Mouse (Mus musculus) heart, postnatal 25 days (tissue): ENCODE measurements around the gene 6430571L13Rik. TPM values are rescaled to one million over a fixed set of nuclear protein-coding genes. Genes with fewer than 3 reads are reported as not detected.

Source experiments
- DNase-seq: peaks from one replicate; pipeline ENCODE4 v3.0.0; 2022; ENCODE audit warnings: low spot score
- intact Hi-C: fragments of 180-260 bp; cut with DNase I; formaldehyde crosslinking; loops from one replicate; pipeline ENCODE4 v1.15.1; 2025
- total RNA-seq, 2 experiments: library from RNA; stranded (reverse); gene quantifications; 2 replicates each; pipeline ENCODE4 v1.2.3; 2021

Gene 6430571L13Rik
- 1 to 10 TPM; 4.8 to 5.9 TPM for total RNA-seq

DNA sequence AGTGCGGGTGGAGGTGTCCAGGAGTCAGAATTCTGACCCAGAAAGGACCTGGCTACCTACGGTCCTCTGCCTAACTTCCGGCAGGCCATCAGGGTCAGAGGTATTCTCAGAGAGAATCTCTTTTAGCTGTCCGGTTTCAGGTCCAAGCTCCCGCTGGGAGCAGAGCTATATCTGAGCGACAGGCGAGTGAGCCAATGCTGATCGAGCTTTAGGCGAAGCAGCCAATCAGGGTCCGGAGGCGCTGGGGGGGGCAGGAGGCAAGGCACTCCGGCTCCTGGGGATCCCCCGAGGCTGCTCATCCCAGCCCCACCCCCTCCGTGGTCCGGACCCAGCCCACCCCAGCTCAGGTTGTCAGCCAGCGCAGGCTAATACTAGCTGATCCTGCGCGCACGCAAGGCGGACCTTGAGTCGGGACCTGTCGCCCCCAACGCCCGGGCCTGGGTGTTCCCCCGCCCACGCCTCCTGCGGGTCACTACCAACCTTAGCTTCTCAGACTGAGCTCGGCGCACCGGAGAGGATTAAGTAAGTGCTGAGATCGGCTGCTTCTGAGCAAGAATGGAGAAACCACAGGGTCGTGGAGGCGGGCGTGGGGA, at the start of gene 6430571L13Rik:
Gene 6430571L13Rik, plus strand, starts transcription at position 336 of the 593 bp plus-strand sequence.
- peak; percentile 85 for DNase-seq
- intact Hi-C loops: no loop called here

DNA sequence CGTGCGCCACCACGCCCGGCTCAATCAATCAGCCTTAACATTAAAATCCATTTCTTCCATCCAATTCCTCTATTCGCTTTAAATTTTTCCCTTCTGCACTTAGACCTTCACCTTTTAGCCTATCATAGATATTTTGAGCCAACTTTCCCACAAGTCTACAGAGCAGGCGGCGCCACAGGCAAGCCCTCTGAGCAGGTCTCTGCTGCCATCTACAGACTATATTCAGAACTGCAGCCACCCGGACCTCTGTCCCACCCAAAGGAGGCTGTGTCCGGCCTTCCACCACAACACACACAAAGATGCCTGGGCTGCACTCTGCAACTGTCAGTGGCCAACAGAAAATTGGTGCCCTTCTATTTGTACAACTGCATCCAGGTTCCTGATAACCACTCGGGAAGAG, 49.5 kb upstream of the 6430571L13Rik start:
- DNase-seq: peak; percentile 58
- intact Hi-C loops: loop anchor here (1.0 to 5.0 kb wide), 5 partner anchors 44 to 604 kb away; partner anchors contain the start of gene Tex264

DNA sequence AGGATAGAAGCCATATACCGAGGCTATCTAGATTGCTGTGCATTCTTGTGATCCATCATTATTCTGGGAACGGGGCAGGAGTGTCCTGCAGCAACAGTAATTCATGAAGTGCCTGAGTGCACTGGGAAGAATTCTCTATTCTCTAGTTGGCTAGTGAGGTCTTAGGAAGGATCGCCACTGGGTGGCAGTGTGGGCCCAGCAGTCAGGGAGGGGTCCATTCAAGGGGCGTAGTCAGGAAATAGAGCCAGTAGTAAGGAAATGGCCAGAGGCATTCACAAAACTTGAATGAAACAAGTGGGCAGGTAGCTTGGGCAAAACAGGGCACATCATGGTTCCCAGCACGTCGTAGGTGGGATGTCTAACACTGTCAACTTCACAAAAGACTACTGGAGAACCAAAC, 46.2 kb upstream of the 6430571L13Rik start:
- DNase-seq: no peak
- intact Hi-C loops: loop anchor here (1.0 to 5.0 kb wide), 4 partner anchors 42 to 607 kb away; partner anchors contain the start of gene Tex264

DNA sequence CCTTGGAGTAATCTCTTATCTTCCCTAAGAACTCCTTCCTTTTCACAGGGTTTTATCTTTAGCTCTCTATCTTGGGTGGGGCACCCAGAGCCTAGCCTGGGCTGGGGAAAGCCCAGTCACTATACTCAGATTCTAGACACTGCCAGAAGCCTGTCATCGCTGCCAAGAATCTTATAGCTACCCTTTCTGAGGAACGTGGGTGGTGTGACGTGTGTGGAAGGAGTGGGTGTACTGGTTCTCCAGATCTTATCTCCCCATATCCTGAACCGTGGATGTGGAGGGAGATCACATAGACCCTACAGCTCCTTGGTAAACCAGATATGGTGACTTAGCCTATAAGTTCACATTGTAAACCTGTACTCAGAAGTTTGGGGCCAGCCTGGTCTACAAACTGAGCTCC, 44.8 kb upstream of the 6430571L13Rik start:
- intact Hi-C loops: loop anchor here (1.0 kb wide), 1 partner anchor 60 kb away; no protein-coding TSS in a partner anchor
- DNase-seq: no peak

DNA sequence AAGGTAGTCTGAATTCAATTTTAAA, 44.6 kb upstream of the 6430571L13Rik start, which contains the start of gene Cish:
Gene Cish, plus strand, starts transcription at position 11 of the 25 bp plus-strand sequence.
- no peak for DNase-seq
- intact Hi-C loops: no loop called here

DNA sequence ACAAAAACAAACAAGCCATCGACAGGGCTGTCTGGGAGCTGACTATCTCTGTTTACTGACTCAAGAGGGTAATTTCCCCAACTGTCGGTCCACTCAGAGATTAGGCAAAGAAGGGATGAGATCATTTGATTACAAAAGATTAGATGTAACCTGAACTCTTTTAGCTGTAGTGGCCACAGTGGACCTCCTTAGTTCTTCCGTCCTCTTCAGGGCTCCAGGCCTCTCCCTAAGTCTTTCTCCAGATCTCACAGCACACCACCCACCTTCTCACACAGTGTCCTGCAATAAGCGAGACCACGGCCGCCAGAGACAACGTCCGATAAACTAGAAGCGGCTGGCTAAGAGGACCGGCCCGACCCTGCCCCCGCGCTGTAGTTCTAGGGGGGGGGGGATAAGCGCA, 44.4 kb upstream of the 6430571L13Rik start:
- intact Hi-C loops: no loop called here
- no peak for DNase-seq

DNA sequence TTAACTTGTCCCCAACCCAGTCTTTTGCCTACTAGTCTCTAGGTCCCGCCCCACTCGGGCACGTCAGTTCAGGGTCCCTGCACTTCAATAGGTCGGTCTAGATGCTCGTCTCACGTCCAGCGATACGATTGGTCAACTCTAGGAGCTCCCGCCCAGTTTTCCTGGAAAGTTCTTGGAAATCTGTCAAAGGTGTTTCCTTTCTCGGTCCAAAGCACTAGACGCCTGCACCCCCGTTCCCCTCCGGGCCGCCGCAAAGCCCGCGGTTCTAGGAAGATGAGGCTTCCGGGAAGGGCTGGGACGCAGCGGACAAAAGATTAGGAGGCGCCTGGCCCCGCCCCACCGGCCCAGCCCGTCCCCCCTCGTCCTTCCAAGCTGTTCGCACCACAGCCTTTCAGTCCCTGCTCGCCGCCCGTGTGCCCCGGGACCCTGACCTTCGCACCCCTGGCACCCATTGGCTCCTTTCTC, 43.9 kb upstream of the 6430571L13Rik start:
- intact Hi-C loops: no loop called here
- DNase-seq: peak; percentile 92

DNA sequence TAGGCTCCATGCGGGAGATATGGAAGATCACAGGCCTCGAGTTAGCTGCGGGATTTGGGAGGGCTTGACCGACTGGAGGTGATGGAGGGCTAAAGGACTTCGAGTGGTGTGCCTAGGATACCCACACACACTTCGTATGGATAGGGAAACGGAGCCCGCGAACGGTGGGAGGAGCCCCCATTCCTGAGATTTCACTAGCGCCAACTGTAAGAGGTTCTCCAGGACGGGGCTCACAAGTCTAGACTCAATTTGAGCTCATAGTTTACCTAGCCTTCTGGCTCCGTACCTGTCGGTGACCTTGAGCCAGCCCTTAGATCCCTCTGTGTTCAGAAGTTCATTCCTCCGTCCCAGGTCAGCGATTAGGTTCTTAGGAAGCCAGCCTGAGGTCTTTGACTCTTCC, 43.3 kb upstream of the 6430571L13Rik start:
- DNase-seq: no peak
- intact Hi-C loops: no loop called here

DNA sequence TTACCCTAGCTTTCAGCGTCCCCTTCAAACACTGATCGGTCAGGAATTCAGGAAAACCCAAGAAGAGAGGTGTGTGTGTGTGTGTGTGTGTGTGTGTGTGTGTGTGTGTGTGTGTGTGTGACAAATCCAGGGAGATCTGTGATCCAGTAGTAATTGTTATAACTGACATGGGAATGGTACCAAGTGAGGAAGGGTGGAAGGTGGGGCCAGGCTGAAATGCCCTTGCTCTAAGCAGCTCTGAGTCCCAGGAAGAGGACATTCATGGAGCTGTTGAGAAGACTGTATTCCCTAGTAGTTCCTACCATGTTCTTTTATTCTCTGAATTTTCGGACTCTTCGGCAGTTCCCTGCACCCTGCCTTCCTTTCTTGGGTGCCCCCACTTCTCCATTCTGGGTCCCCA, 42.7 kb upstream of the 6430571L13Rik start:
- DNase-seq: no peak
- intact Hi-C loops: no loop called here

DNA sequence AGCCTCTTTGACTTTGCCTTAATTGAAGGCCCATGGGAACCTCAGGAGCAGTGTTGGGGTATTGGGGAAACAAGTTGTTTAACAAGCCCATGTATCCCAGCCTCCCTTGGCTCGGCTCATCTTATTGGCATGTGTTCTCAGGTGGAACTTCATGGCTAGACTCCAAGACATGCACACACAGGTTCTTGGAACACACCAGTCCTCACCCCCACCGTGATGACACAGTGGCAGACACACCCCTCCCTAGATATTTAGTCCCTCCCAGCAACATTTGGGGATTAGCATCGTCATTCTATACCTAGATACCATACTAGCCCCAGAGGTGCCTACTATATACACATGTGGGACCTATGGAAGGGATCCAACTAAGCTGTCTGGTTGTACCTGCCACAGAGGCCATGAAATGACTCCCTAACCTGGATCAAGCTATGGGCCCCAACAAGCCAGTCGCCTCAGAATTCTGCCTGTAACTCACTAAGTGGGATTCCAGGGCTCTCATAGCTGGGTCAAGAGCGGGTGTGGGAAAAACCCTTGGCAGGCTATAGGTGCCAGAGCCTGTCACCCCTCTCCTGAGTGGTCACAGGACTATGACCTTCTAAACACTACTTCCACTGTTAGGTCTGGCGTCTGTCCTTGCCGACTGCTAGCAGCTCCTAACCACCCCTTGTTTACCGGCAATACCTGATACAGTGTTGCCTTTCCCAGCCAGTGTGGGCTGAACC, 42.2 kb upstream of the 6430571L13Rik start:
- DNase-seq: no peak
- intact Hi-C loops: no loop called here

DNA sequence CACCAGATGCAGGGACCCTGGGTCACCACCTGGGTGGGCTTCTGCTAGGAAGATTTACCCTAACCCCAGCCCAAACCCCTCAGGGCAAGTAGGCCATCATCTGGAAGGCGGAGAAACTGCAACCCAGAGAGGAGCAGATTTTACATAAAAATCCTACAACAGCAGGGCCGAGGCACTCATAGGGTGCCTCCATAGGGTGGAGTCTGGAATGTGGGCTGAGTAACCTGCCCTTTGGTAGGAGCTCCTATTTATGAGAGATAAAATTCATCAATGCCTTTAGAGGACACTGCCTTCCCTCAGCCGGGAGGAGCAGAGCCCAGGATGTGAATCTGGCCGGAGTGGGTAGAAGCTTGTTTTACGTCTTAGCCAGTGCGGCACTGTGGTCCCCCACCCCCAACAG, 41.5 kb upstream of the 6430571L13Rik start:
- intact Hi-C loops: no loop called here

DNA sequence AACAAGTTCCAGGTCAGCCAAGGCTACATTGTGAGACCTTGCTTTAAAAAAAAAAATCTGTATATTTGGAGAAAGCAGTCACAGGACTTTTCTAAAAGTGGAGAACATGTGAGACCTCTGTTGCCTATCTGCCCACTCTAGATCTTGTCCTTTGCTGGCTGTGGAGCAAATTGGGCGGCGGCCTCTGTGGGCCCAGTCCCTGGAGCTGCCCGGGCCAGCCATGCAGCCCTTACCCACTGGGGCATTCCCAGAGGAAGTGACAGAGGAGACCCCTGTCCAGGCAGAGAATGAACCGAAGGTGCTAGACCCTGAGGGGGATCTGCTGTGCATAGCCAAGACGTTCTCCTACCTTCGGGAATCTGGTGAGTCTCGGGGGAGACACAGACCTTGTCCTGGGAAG, 40.6 kb upstream of the 6430571L13Rik start:
- no peak for DNase-seq
- intact Hi-C loops: no loop called here

More for the DNA sequence above, 41.5 kb upstream of the 6430571L13Rik start:
- no peak for DNase-seq

DNA sequence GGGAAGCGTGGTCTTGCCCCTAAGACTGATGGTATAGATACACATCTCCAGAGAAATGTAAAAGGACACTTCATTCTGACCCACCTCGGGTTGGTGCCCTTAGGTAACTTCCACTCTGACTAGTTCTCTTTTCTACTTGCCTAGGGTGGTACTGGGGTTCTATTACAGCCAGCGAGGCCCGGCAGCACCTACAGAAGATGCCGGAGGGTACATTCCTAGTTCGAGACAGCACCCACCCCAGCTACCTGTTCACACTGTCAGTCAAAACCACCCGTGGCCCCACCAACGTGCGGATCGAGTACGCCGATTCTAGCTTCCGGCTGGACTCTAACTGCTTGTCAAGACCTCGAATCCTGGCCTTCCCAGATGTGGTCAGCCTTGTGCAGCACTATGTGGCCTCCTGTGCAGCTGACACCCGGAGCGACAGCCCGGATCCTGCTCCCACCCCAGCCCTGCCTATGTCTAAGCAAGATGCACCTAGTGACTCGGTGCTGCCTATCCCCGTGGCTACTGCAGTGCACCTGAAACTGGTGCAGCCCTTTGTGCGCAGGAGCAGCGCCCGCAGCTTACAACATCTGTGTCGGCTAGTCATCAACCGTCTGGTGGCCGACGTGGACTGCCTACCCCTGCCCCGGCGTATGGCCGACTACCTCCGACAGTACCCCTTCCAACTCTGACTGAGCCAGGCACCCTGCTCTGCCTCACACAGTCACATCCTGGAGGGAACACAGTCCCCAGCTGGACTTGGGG, 40.0 kb upstream of the 6430571L13Rik start:
- DNase-seq: no peak
- intact Hi-C loops: no loop called here

DNA sequence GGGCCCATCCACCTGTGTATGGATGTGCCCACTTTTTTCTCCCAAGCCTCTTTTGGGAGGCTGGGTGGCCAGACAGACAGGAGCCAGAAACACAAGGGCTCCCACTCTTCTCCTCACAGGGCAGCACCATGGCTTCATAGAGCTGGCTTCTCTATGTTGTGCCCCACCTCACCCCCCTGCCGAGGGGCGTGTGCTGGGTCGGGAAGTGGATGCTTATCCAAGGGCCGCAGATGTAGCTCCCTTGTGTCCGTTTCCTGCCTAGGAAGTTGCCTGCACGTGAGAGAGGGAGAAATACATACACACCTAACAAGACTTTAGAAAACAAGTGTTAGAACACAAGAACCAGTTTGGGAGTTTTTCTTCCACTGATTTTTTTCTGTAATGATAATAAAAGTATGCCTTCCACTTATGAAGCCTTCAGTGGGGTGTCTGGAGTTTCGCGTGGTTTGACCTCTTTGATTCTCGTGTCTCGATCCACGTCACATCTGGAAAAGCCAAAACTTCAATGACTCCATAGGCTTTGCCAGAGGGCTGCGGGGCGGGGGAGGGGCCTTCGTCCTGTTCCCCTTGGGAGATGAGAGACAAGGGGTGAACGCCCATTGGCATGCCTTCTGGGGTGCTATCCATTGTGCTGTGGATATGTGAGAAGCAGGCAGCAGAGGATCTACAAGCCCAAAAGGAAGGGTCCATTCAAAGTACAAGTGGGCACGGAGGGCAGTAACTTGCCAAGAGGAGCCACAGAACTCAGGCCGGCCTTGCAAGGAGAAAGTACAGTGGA, 38.7 kb upstream of the 6430571L13Rik start:
- intact Hi-C loops: loop anchor here (2.0 kb wide), 1 partner anchor 23 kb away; no protein-coding TSS in a partner anchor
- DNase-seq: no peak

DNA sequence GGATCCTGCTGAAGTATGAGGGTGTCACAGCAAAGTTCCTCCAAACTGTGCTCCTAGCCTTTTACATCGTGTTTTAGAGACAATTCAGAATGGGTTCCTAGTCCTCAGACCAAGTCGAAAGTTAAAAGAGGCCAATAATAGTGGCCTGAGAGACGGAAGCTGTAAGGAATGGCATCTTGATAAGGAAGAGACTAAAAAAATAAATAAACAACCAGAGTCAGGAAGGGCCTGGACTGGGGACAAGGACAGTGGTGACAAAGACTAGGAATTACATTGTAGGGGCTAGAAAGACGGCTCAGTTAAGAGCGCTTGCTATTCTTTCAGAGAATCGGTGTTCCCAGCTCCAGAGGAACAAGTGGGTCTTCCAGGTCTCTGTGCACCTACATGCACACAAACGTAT, 37.8 kb upstream of the 6430571L13Rik start:
- DNase-seq: no peak
- intact Hi-C loops: loop anchor here (2.0 kb wide), 1 partner anchor 22 kb away; no protein-coding TSS in a partner anchor

DNA sequence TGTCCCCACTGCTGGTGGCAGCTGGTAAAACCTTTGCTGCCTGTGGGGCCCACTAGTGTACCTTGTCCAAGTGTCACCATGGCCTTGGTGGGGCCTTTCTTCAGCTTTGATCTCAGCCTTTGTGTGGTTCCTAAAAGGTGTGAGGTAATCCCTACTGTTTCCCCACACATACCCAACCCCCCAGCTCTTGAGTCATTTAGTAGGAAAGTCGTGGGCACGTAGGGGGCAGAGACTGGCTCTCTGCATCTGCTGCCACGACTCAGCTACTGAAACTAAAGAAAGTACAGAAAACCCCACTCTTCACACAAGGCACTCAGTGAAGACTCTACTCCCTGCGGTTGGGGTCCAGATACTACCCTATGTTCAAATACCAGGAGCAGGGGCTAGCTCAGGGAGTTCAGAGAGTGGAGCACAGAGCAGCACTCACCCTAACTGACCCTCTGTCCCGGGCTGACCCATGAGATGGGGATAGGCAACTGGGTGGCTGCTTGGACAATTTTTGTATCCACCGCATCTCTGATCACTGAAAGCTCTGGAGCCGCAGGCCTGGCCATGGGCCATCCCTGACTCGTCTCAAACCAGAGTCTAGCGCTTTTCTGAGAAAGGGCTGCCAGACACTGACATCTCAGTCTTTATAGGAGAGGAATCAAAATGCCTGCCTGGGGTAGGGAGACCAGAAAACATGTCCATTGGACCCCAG, 37.1 kb upstream of the 6430571L13Rik start:
- intact Hi-C loops: loop anchor here (2.0 kb wide), 1 partner anchor 22 kb away; no protein-coding TSS in a partner anchor
- DNase-seq: no peak

DNA sequence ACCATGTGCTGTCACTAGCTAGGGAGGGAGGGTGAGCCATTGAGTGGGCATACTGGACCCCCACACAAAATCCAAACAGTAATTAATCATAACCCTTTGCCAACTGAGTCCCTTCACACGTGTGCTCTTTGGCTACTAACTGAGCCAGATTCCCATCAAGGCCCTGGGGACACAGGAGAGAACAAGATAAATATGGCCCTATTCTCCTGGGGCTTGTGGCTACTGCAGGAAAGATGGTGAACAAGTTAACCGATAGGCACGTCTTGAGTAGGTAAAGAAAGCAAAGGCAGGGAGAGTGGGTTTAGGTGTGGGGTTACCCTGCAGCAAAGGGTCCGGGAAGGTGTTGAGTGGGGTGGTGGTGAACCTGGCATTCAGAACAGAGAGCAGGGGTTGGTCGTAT, 36.5 kb upstream of the 6430571L13Rik start:
- DNase-seq: no peak
- intact Hi-C loops: loop anchor here (2.0 kb wide), 1 partner anchor 21 kb away; no protein-coding TSS in a partner anchor

DNA sequence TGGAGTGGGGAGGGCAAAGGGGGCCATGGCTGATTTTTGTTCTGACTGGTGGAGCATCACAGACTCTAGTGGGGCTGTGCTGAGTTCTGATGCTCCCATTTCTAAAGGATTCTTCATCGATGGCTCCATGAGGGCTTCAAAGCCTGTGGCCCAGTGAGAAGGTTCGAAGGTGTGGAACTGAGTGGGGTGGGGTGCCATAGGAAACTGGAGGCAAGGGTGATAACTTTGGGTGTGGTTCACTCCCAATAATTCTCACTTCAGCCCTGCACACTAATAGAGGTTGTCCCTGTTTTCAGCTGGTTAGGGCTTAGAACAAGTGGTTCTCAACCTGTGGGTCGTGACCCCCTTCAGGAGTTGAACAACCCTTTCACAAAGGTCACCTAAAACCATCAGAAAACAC, 36.0 kb upstream of the 6430571L13Rik start:
- intact Hi-C loops: no loop called here

DNA sequence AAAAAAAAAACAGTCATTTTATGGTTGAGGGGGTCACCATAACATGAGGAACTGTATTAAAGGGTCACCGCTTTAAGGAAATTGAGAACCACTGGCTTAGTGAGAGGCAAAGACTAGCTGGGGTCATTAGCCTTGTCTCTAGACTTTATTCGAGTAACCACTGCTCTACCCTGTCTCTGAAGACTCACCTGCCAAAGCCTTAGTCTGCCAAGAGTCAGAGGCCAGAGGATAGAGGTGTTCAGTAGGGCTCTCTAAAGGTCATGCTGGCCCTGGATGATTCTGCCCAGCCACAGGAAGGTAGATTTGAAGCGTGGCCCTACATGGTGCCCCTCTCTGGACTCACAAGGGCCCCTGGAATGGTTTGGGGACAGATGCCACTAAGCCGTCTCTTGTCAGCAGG, 35.4 kb upstream of the 6430571L13Rik start:
- DNase-seq: no peak
- intact Hi-C loops: no loop called here

More for the DNA sequence above, 36.0 kb upstream of the 6430571L13Rik start:
- no peak for DNase-seq
